11 mouse cellular contexts compared by ENCODE assay signal in the genomic region with DNA sequence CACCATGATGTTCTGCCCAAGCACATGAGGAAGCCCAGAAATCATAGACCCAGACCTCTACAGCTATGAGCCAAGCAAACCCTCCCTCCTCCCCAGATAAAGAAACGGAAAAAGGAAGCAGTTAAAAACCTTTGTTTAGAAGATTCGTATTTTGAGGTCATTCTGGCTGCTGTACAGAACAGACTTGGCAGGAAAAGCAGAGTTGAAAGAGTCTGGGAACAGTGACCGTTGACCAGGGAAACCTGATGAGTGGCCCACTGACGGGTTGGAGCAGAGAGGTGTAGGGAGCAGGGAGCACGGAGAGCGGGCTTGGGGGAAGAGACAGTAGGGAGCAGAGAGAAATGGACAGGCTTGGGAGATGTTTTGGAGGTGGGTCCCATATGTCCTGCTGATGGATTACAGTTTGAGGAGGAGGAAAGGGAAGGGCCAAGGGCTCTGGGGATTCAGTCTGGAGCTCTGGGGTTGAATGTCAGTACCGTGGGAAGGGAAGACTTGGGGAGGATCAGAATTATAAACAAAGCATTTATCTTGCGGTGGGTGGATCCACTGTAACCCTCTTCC.
A peak's percentile ranks its signal among the peaks of the same experiment; 100 is the strongest.
DNase-seq lines count a peak whose midpoint lies in the region; ATAC-seq and TF ChIP-seq lines count a peak whose summit lies in the region.
"Had no signal": no experiment of that assay in that cellular context is flagged by ENCODE, and none has a peak within 500 bp of the region (broad histone marks: within the 10 kb centered on the region; RNA-seq: fewer than 3 reads in every experiment).

No protein-coding gene starts in this region.

- no peak overlapping the region for H3K4me3 ChIP-seq in intestine, embryonic 15.5 days (replicated peaks)
- H3K4me3 ChIP-seq in lung, postnatal 0 days (ENCODE audit: low read depth, low read length) = no peak overlapping the region
- H3K4me3 ChIP-seq: left cerebral cortex, adult 2 months had no signal

- ATAC-seq in intestine, embryonic 15.5 days = peak; percentile 49
- peak; percentile 71 for ATAC-seq in lung, postnatal 0 days
- no peak for ATAC-seq in CD4-positive, CD25-positive, alpha-beta regulatory T cell, adult 4 months
- ATAC-seq: forebrain, embryonic 16.5 days had no signal

- no peaks in the 10 kb centered on the region for H3K9me3 ChIP-seq in intestine, embryonic 15.5 days
- no peaks in the 10 kb centered on the region for H3K9me3 ChIP-seq in lung, postnatal 0 days (ENCODE audit: low read length)

- no peaks in the 10 kb centered on the region for H3K27me3 ChIP-seq in intestine, embryonic 15.5 days (replicated peaks)
- H3K27me3 ChIP-seq in lung, postnatal 0 days (replicated peaks; ENCODE audit: insufficient read depth, low read length) = 0 out of 2 replicates have a peak, but pooled peaks cover 3% of the 10 kb centered on the region

- DNase-seq in Muller cell, postnatal 12 days (ENCODE audit: inconsistent ontology term) = peak; percentile 45
- DNase-seq in adrenal gland, postnatal 10 days = peak; percentile 59
- peak; percentile 74 for DNase-seq in lung, postnatal 0 days (ENCODE audit: low spot score)
- no peak for DNase-seq in cerebellum, postnatal 14 days
- DNase-seq in cerebellum, adult 11-12 months = no peak
- DNase-seq: cerebellum, postnatal 36 days had no signal

- TF ChIP-seq EP300 in lung, postnatal 0 days (IDR thresholded peaks at IDR 0.05) = peak; percentile 61; the same call in 1 of the 2 replicates

- H3K27ac ChIP-seq in intestine, embryonic 15.5 days = peak overlapping the region; percentile 67
- H3K27ac ChIP-seq in lung, postnatal 0 days (ENCODE audit: low read length) = no peak overlapping the region
- H3K27ac ChIP-seq: left cerebral cortex, adult 2 months had no signal

- WGBS in intestine, embryonic 15.5 days = 34% methylated on average over 8 of the region's 8 CpGs
- 38% methylated on average over 8 of the region's 8 CpGs for WGBS in lung, postnatal 0 days

- peaks cover 6% of the 10 kb centered on the region; the same call in 1 of the 2 replicates for H3K4me1 ChIP-seq in intestine, embryonic 15.5 days (replicated peaks)
- H3K4me1 ChIP-seq in lung, postnatal 0 days (ENCODE audit: insufficient read depth, low read depth, low read length) = peaks cover 11% of the 10 kb centered on the region; the same call in 1 of the 2 replicates

- no peak overlapping the region for H3K9ac ChIP-seq in intestine, embryonic 15.5 days
- no peak overlapping the region for H3K9ac ChIP-seq in lung, postnatal 0 days (replicated peaks; ENCODE audit: low read depth)

- no peaks in the 10 kb centered on the region for H3K36me3 ChIP-seq in intestine, embryonic 15.5 days
- H3K36me3 ChIP-seq in lung, postnatal 0 days (ENCODE audit: insufficient read depth, low read length) = no peaks in the 10 kb centered on the region

- no peak for TF ChIP-seq CTCF in lung, postnatal 0 days (IDR thresholded peaks at IDR 0.05)

- no peak overlapping the region for H3K4me2 ChIP-seq in intestine, embryonic 15.5 days (replicated peaks)
- H3K4me2 ChIP-seq in lung, postnatal 0 days (replicated peaks; ENCODE audit: low read depth, low read length) = no peak overlapping the region
- H3K4me2 ChIP-seq: midbrain, embryonic 11.5 days had no signal

Comparison
In these comparisons a context has a peak if more than half of its experiments do, and no peak if none do; other contexts are left out.
1. DNase-seq: peak in Muller cell, postnatal 12 days (single experiment), adrenal gland, postnatal 10 days (single experiment) and lung, postnatal 0 days (single experiment); none in cerebellum, postnatal 14 days (0 of 2) and cerebellum, adult 11-12 months (single experiment).